Mouse (Mus musculus): ENCODE data around the gene Swap70. TPM values are rescaled to one million over a fixed set of nuclear protein-coding genes. Genes with fewer than 3 reads are reported as not detected.

Gene Swap70
- total and polyA plus RNA-seq, 3 experiments, result 18.3 to 23.3 TPM; not detected in 1

- H3K4me3 ChIP-seq (ENCODE audit: control insufficient read depth in 1 of 2, insufficient read depth in 1 of 2, low read depth in 2 of 2, low read length in 2 of 2), result no peak overlapping the region
- H3K4me1 ChIP-seq (ENCODE audit: control insufficient read depth in 1 of 2, insufficient read depth in 2 of 2, low read length in 2 of 2), result peaks cover 7 to 8% of the 10 kb centered on the region in 2 experiments
- DNase-seq (ENCODE audit: low read depth, low spot score), result no peak
- H3K27ac ChIP-seq (ENCODE audit: control insufficient read depth, low read depth, low read length), result no peak overlapping the region
- H3K36me3 ChIP-seq (ENCODE audit: control insufficient read depth in 1 of 2, insufficient read depth in 2 of 2, low read length in 2 of 2), result peaks cover 10% of the 10 kb centered on the region in 2 experiments
- peaks cover 3% of the 10 kb centered on the region; the same call in 1 of the 2 replicates for H3K79me2 ChIP-seq (ENCODE audit: control insufficient read depth, insufficient read depth, low read length, poor library complexity)
- no peak overlapping the region for H3K9ac ChIP-seq (ENCODE audit: control insufficient read depth, low read depth, low read length, poor library complexity, severe bottlenecking)
- no peak for TF ChIP-seq RAD21 (IDR thresholded peaks at IDR 0.05; ENCODE audit: low read depth, low read length)
- TF ChIP-seq RCOR1 (IDR thresholded peaks at IDR 0.05; ENCODE audit: low read depth, low read length), result no peak
- no peak for TF ChIP-seq SMC3 (IDR thresholded peaks at IDR 0.05; ENCODE audit: low read depth, low read length)
- no peak for TF ChIP-seq CTCF (IDR thresholded peaks at IDR 0.05 in 2 of 3, conservative IDR thresholded peaks at IDR 0.05 in 1 of 3; ENCODE audit: control insufficient read depth in 1 of 3, insufficient read depth in 1 of 3, low read depth in 2 of 3, low read length in 3 of 3, poor library complexity in 1 of 3, severe bottlenecking in 1 of 3)
- TF ChIP-seq KAT2A (conservative IDR thresholded peaks at IDR 0.05; ENCODE audit: low read depth, low read length), result no peak
- TF ChIP-seq USF2 (IDR thresholded peaks at IDR 0.05; ENCODE audit: borderline replicate concordance in 1 of 2, insufficient read depth in 1 of 2, low read depth in 1 of 2, low read length in 2 of 2), result no peak
- no peak for TF ChIP-seq MAZ (IDR thresholded peaks at IDR 0.05; ENCODE audit: low read depth, low read length)
- TF ChIP-seq GABPA (IDR thresholded peaks at IDR 0.05; ENCODE audit: low read depth, low read length), result no peak
- no peak for TF ChIP-seq ZC3H11A (IDR thresholded peaks at IDR 0.05; ENCODE audit: low read depth, low read length)
- no peak for TF ChIP-seq BHLHE40 (IDR thresholded peaks at IDR 0.05; ENCODE audit: borderline replicate concordance, low read depth, low read length)
- TF ChIP-seq TAL1 (IDR thresholded peaks at IDR 0.05; ENCODE audit: low read length), result no peak
- no peak for TF ChIP-seq POLR2AphosphoS2 (IDR thresholded peaks at IDR 0.05; ENCODE audit: low read length)
- no peak for TF ChIP-seq NRF1 (IDR thresholded peaks at IDR 0.05; ENCODE audit: insufficient read depth, low read depth, low read length, poor library complexity, severe bottlenecking)
- no peak for TF ChIP-seq EP300 (IDR thresholded peaks at IDR 0.05; ENCODE audit: low read depth in 1 of 2, low read length in 2 of 2)
- no peak for TF ChIP-seq UBTF (IDR thresholded peaks at IDR 0.05; ENCODE audit: borderline replicate concordance, insufficient read depth, low read depth, low read length)
- no peak for TF ChIP-seq TBP (IDR thresholded peaks at IDR 0.05; ENCODE audit: low read depth, low read length)
- no peak for TF ChIP-seq ETS1 (IDR thresholded peaks at IDR 0.05; ENCODE audit: low read depth, low read length)
- H3K27me3 ChIP-seq (ENCODE audit: control insufficient read depth in 1 of 2, insufficient read depth in 2 of 2, low read length in 2 of 2), result no peaks in the 10 kb centered on the region
- no peaks in the 10 kb centered on the region for H3K9me3 ChIP-seq (replicated peaks; ENCODE audit: insufficient read depth, low read length)
Observed at GRCm38 (mm10) chr7:110247801-110248200, 26.3 kb downstream of the Swap70 start.

- no peak for TF ChIP-seq POLR2AphosphoS2 (IDR thresholded peaks at IDR 0.05; ENCODE audit: low read length)
- no peak for TF ChIP-seq MXI1 (IDR thresholded peaks at IDR 0.05; ENCODE audit: low read depth, low read length)
- TF ChIP-seq ELF1 (IDR thresholded peaks at IDR 0.05; ENCODE audit: low read depth, low read length), result no peak
- TF ChIP-seq ZKSCAN1 (IDR thresholded peaks at IDR 0.05; ENCODE audit: low read depth, low read length), result no peak
- TF ChIP-seq MEF2A (IDR thresholded peaks at IDR 0.05; ENCODE audit: extremely low read depth, insufficient replicate concordance, low read depth, low read length, poor library complexity, severe bottlenecking), result no peak
- no peak for TF ChIP-seq MYC (IDR thresholded peaks at IDR 0.05; ENCODE audit: low read depth, low read length)
- no peak for TF ChIP-seq BHLHE40 (IDR thresholded peaks at IDR 0.05; ENCODE audit: borderline replicate concordance, low read depth, low read length)
- TF ChIP-seq SMC3 (IDR thresholded peaks at IDR 0.05; ENCODE audit: low read depth, low read length), result no peak
- no peak for TF ChIP-seq CHD2 (IDR thresholded peaks at IDR 0.05; ENCODE audit: low read length)
- no peak for TF ChIP-seq JUND (IDR thresholded peaks at IDR 0.05; ENCODE audit: low read depth, low read length)
- no peak for TF ChIP-seq MAFK (IDR thresholded peaks at IDR 0.05; ENCODE audit: borderline replicate concordance, low read depth, low read length)
- TF ChIP-seq ETS1 (IDR thresholded peaks at IDR 0.05; ENCODE audit: low read depth, low read length), result no peak
- no peak for TF ChIP-seq TBP (IDR thresholded peaks at IDR 0.05; ENCODE audit: low read depth, low read length)
- no peak for TF ChIP-seq TCF12 (IDR thresholded peaks at IDR 0.05; ENCODE audit: low read depth, low read length)
- TF ChIP-seq GABPA (IDR thresholded peaks at IDR 0.05; ENCODE audit: low read depth, low read length), result no peak
- no peak for TF ChIP-seq POLR2AphosphoS5 (IDR thresholded peaks at IDR 0.05; ENCODE audit: borderline replicate concordance, low read depth, low read length)
- no peak for TF ChIP-seq USF2 (IDR thresholded peaks at IDR 0.05; ENCODE audit: borderline replicate concordance in 1 of 2, insufficient read depth in 1 of 2, low read depth in 1 of 2, low read length in 2 of 2)
- TF ChIP-seq RCOR1 (IDR thresholded peaks at IDR 0.05; ENCODE audit: low read depth, low read length), result no peak
- no peak for TF ChIP-seq POLR2A (IDR thresholded peaks at IDR 0.05; ENCODE audit: control insufficient read depth in 1 of 2, insufficient read depth in 1 of 2, low read depth in 1 of 2, low read length in 2 of 2, poor library complexity in 1 of 2)
- Histone ChIP-seq H3K9ac (ENCODE audit: control insufficient read depth, low read depth, low read length, poor library complexity, severe bottlenecking) (no peak overlapping the region), H3K36me3 (ENCODE audit: control insufficient read depth in 1 of 2, insufficient read depth in 2 of 2, low read length in 2 of 2) (peaks cover 1 to 13% of the 10 kb centered on the region in 2 experiments; a peak in 3 of 4 replicates), H3K79me2 (ENCODE audit: control insufficient read depth, insufficient read depth, low read length, poor library complexity) (no peaks in the 10 kb centered on the region), H3K4me3 (ENCODE audit: control insufficient read depth in 1 of 2, insufficient read depth in 1 of 2, low read depth in 2 of 2, low read length in 2 of 2) (no peak overlapping the region), H3K4me1 (ENCODE audit: control insufficient read depth in 1 of 2, insufficient read depth in 2 of 2, low read length in 2 of 2) (no peaks in the 10 kb centered on the region; a peak in 1 of 4 replicates), H3K27ac (ENCODE audit: control insufficient read depth, low read depth, low read length) (no peak overlapping the region), H3K27me3 (ENCODE audit: control insufficient read depth in 1 of 2, insufficient read depth in 2 of 2, low read length in 2 of 2) (no peaks in the 10 kb centered on the region), H3K9me3 (replicated peaks; ENCODE audit: insufficient read depth, low read length) (no peaks in the 10 kb centered on the region)
- no peak for DNase-seq (ENCODE audit: low read depth, low spot score)
Observed at GRCm38 (mm10) chr7:110248677-110249076, 27.2 kb downstream of the Swap70 start.
